Mouse (Mus musculus): ENCODE data around the gene Sox9. TPM values are rescaled to one million over a fixed set of nuclear protein-coding genes. Genes with fewer than 3 reads are reported as not detected.

Sox9 gene
- polyA plus RNA-seq, 1 experiment, result 25.5 TPM

- Histone ChIP-seq H3K27ac (ENCODE audit: insufficient read depth, low read depth, low read length) (peak overlapping the region; percentile 4; the same call in 1 of the 2 replicates), H3K36me3 (ENCODE audit: control insufficient read depth, insufficient read depth, low read length) (0 out of 2 replicates have a peak, but pooled peaks cover 7% of the 10 kb centered on the region), H3K27me3 (ENCODE audit: control insufficient read depth, insufficient read depth, low read length) (peaks cover 6% of the 10 kb centered on the region), H3K4me3 (ENCODE audit: low read depth, low read length) (peak overlapping the region; percentile 69), H3K4me1 (ENCODE audit: control insufficient read depth, insufficient read depth, insufficient read length, low read length) (peaks cover 2% of the 10 kb centered on the region)
- TF ChIP-seq CTCF (IDR thresholded peaks at IDR 0.05; ENCODE audit: extremely low read depth, insufficient read length, insufficient replicate concordance, low read depth, low read length), result no peak
- no peak for TF ChIP-seq POLR2A (IDR thresholded peaks at IDR 0.05; ENCODE audit: low read depth, low read length)
- WGBS, result 2% methylated on average over 42 of the region's 42 CpGs
These were observed 1.6 kb downstream of the Sox9 start for GRCm38 (mm10) chr11:112783401-112784346.

- H3K27me3 ChIP-seq (ENCODE audit: control insufficient read depth, insufficient read depth, low read length), result peaks cover 6% of the 10 kb centered on the region
- peaks cover 2% of the 10 kb centered on the region for H3K4me1 ChIP-seq (ENCODE audit: control insufficient read depth, insufficient read depth, insufficient read length, low read length)
- WGBS, result 10% methylated on average over 30 of the region's 30 CpGs
- TF ChIP-seq CTCF (IDR thresholded peaks at IDR 0.05; ENCODE audit: extremely low read depth, insufficient read length, insufficient replicate concordance, low read depth, low read length) (no peak), POLR2A (IDR thresholded peaks at IDR 0.05; ENCODE audit: low read depth, low read length) (no peak)
- H3K4me3 ChIP-seq (ENCODE audit: low read depth, low read length), result peak overlapping the region; percentile 69
- H3K36me3 ChIP-seq (ENCODE audit: control insufficient read depth, insufficient read depth, low read length), result 0 out of 2 replicates have a peak, but pooled peaks cover 7% of the 10 kb centered on the region
- no peak overlapping the region; the same call in 1 of the 2 replicates for H3K27ac ChIP-seq (ENCODE audit: insufficient read depth, low read depth, low read length)
These were observed 2.4 kb downstream of the Sox9 start for GRCm38 (mm10) chr11:112784347-112784902.

DNA sequence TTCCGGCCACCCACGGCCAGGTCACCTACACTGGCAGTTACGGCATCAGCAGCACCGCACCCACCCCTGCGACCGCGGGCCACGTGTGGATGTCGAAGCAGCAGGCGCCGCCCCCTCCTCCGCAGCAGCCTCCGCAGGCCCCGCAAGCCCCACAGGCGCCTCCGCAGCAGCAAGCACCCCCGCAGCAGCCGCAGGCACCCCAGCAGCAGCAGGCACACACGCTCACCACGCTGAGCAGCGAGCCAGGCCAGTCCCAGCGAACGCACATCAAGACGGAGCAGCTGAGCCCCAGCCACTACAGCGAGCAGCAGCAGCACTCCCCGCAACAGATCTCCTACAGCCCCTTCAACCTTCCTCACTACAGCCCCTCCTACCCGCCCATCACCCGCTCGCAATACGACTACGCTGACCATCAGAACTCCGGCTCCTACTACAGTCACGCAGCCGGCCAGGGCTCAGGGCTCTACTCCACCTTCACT, 2.9 kb downstream of the Sox9 start:
- WGBS, result 6% methylated on average over 34 of the region's 34 CpGs
- TF ChIP-seq CTCF (IDR thresholded peaks at IDR 0.05; ENCODE audit: extremely low read depth, insufficient read length, insufficient replicate concordance, low read depth, low read length) (no peak), POLR2A (IDR thresholded peaks at IDR 0.05; ENCODE audit: low read depth, low read length) (no peak)
- Histone ChIP-seq H3K36me3 (ENCODE audit: control insufficient read depth, insufficient read depth, low read length) (0 out of 2 replicates have a peak, but pooled peaks cover 7% of the 10 kb centered on the region), H3K4me3 (ENCODE audit: low read depth, low read length) (peak overlapping the region; percentile 69), H3K4me1 (ENCODE audit: control insufficient read depth, insufficient read depth, insufficient read length, low read length) (peaks cover 2% of the 10 kb centered on the region), H3K27me3 (ENCODE audit: control insufficient read depth, insufficient read depth, low read length) (peaks cover 6% of the 10 kb centered on the region), H3K27ac (ENCODE audit: insufficient read depth, low read depth, low read length) (no peak overlapping the region; the same call in 1 of the 2 replicates)

- TF ChIP-seq POLR2A (IDR thresholded peaks at IDR 0.05; ENCODE audit: low read depth, low read length), result no peak
- TF ChIP-seq CTCF (IDR thresholded peaks at IDR 0.05; ENCODE audit: extremely low read depth, insufficient read length, insufficient replicate concordance, low read depth, low read length), result no peak
- 19% methylated on average over 8 of the region's 8 CpGs for WGBS
- peaks cover 2% of the 10 kb centered on the region for H3K4me1 ChIP-seq (ENCODE audit: control insufficient read depth, insufficient read depth, insufficient read length, low read length)
- peak overlapping the region; percentile 45 for H3K4me3 ChIP-seq (ENCODE audit: low read depth, low read length)
- H3K27me3 ChIP-seq (ENCODE audit: control insufficient read depth, insufficient read depth, low read length), result peaks cover 6% of the 10 kb centered on the region
- no peak overlapping the region for H3K27ac ChIP-seq (ENCODE audit: insufficient read depth, low read depth, low read length)
- H3K36me3 ChIP-seq (ENCODE audit: control insufficient read depth, insufficient read depth, low read length), result 0 out of 2 replicates have a peak, but pooled peaks cover 7% of the 10 kb centered on the region
These were observed 3.6 kb downstream of the Sox9 start for GRCm38 (mm10) chr11:112785581-112785980.

DNA sequence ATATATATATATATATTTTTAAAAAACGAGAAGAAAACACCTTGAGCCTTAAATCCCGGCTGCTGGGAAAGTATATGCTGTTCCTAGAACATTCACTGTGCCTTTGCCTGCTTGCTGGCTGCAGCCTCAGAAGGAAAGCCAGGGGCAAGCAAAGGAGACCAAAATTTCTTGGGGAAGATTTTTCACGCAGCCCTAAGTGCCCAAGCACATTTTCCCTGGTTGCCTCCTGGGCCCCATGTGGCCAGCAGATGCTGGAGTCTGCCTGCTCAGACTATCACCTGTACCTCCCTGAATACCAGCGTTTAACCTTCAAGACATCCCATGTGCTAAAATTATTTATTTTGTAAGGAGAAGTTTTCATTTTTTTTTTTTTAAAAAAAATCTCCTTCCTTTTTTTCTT, 4.4 kb downstream of the Sox9 start:
- Histone ChIP-seq H3K4me1 (ENCODE audit: control insufficient read depth, insufficient read depth, insufficient read length, low read length) (peaks cover 2% of the 10 kb centered on the region), H3K27ac (ENCODE audit: insufficient read depth, low read depth, low read length) (no peak overlapping the region), H3K27me3 (ENCODE audit: control insufficient read depth, insufficient read depth, low read length) (peaks cover 6% of the 10 kb centered on the region), H3K4me3 (ENCODE audit: low read depth, low read length) (no peak overlapping the region), H3K36me3 (ENCODE audit: control insufficient read depth, insufficient read depth, low read length) (0 out of 2 replicates have a peak, but pooled peaks cover 7% of the 10 kb centered on the region)
- TF ChIP-seq POLR2A (IDR thresholded peaks at IDR 0.05; ENCODE audit: low read depth, low read length), result no peak
- TF ChIP-seq CTCF (IDR thresholded peaks at IDR 0.05; ENCODE audit: extremely low read depth, insufficient read length, insufficient replicate concordance, low read depth, low read length), result no peak
- 20% methylated on average over 4 of the region's 4 CpGs for WGBS

- 0 out of 2 replicates have a peak, but pooled peaks cover 7% of the 10 kb centered on the region for H3K36me3 ChIP-seq (ENCODE audit: control insufficient read depth, insufficient read depth, low read length)
- H3K27me3 ChIP-seq (ENCODE audit: control insufficient read depth, insufficient read depth, low read length), result peaks cover 6% of the 10 kb centered on the region
- no peak overlapping the region for H3K27ac ChIP-seq (ENCODE audit: insufficient read depth, low read depth, low read length)
- TF ChIP-seq CTCF (IDR thresholded peaks at IDR 0.05; ENCODE audit: extremely low read depth, insufficient read length, insufficient replicate concordance, low read depth, low read length), result no peak
- TF ChIP-seq POLR2A (IDR thresholded peaks at IDR 0.05; ENCODE audit: low read depth, low read length), result no peak
- no peak overlapping the region for H3K4me3 ChIP-seq (ENCODE audit: low read depth, low read length)
- 8% methylated on average over 13 of the region's 13 CpGs for WGBS
- peaks cover 2% of the 10 kb centered on the region for H3K4me1 ChIP-seq (ENCODE audit: control insufficient read depth, insufficient read depth, insufficient read length, low read length)
These were observed 6.3 kb downstream of the Sox9 start for GRCm38 (mm10) chr11:112788296-112788695.

GRCm38 (mm10) chr11:112796379-112796778, 14.4 kb downstream of the Sox9 start:
- Histone ChIP-seq H3K27ac (ENCODE audit: insufficient read depth, low read depth, low read length) (no peak overlapping the region), H3K4me3 (ENCODE audit: low read depth, low read length) (no peak overlapping the region), H3K27me3 (ENCODE audit: control insufficient read depth, insufficient read depth, low read length) (no peaks in the 10 kb centered on the region), H3K36me3 (ENCODE audit: control insufficient read depth, insufficient read depth, low read length) (no peaks in the 10 kb centered on the region), H3K4me1 (ENCODE audit: control insufficient read depth, insufficient read depth, insufficient read length, low read length) (no peaks in the 10 kb centered on the region)
- WGBS, result 80% methylated on average over 5 of the region's 5 CpGs
- TF ChIP-seq CTCF (IDR thresholded peaks at IDR 0.05; ENCODE audit: extremely low read depth, insufficient read length, insufficient replicate concordance, low read depth, low read length), result no peak
- no peak for TF ChIP-seq POLR2A (IDR thresholded peaks at IDR 0.05; ENCODE audit: low read depth, low read length)
